Mouse (Mus musculus) fibroblast of lung, adult 2 months (primary cell): Measurements from ENCODE around the gene Ear14.
"Not testable (repeated sequence)": the region's sequence is repeated elsewhere in the genome, so short reads cannot be mapped to it uniquely, and the experiment has no call there.

ENCODE experiments used
- DNase-seq: peaks from one replicate; pipeline ENCODE4 v3.0.0-alpha.2; 2011; ENCODE audit warnings: low read depth

Gene Ear14

GRCm38 (mm10) chr14:51252206-51252605, 49.0 kb downstream of the Ear14 start:
- not testable (repeated sequence) for DNase-seq

GRCm38 (mm10) chr14:51253569-51253968, 50.4 kb downstream of the Ear14 start:
- DNase-seq: no peak
